In the genomic region with DNA sequence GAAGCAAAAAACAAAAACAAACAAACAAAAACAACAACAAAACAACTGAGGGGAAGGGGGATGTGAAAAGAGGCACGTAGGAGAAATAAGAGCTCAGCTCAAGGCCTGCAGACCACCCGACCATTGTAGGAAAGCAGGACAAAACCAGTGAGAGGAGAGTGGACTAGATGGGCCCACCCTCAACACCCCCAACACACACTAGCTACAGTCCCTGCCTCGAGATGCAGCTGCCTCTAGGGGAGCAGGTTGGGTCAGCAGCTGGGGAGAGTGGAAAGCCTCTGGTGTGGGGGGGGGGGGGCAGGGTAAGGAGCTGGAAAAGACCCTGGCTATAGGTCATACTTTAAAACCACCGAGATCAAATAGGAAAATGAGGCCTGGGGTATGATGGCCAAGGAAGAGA, we compare ENCODE assay signal across 10 mouse cellular contexts. TPM values are rescaled to one million over a fixed set of nuclear protein-coding genes. Genes with fewer than 3 reads are reported as not detected.
DNase-seq lines count a peak whose midpoint lies in the region; ATAC-seq and TF ChIP-seq lines count a peak whose summit lies in the region.
"Had no signal": no experiment of that assay in that cellular context is flagged by ENCODE, and none has a peak within 500 bp of the region (broad histone marks: within the 10 kb centered on the region; RNA-seq: fewer than 3 reads in every experiment).

No protein-coding gene starts in this region.

- no peak overlapping the region for H3K4me2 ChIP-seq in lung, postnatal 0 days (replicated peaks; ENCODE audit: low read depth, low read length)
- peak overlapping the region; percentile 90 for H3K4me2 ChIP-seq in midbrain, embryonic 13.5 days (replicated peaks)

- H3K4me3 ChIP-seq in lung, postnatal 0 days (ENCODE audit: low read depth, low read length): no peak overlapping the region
- H3K4me3 ChIP-seq in midbrain, embryonic 13.5 days (replicated peaks): peak overlapping the region; percentile 85

- H3K9ac ChIP-seq in lung, postnatal 0 days (replicated peaks; ENCODE audit: low read depth): no peak overlapping the region
- peak overlapping the region; percentile 98 for H3K9ac ChIP-seq in midbrain, embryonic 13.5 days (replicated peaks)

- H3K36me3 ChIP-seq in lung, postnatal 0 days (ENCODE audit: insufficient read depth, low read length): no peaks in the 10 kb centered on the region
- H3K36me3 ChIP-seq in midbrain, embryonic 13.5 days: no peaks in the 10 kb centered on the region

- no peaks in the 10 kb centered on the region for H3K27me3 ChIP-seq in lung, postnatal 0 days (replicated peaks; ENCODE audit: insufficient read depth, low read length)
- H3K27me3 ChIP-seq in midbrain, embryonic 13.5 days: no peaks in the 10 kb centered on the region

- H3K9me3 ChIP-seq in lung, postnatal 0 days (ENCODE audit: low read length): no peaks in the 10 kb centered on the region
- H3K9me3 ChIP-seq in midbrain, embryonic 13.5 days: no peaks in the 10 kb centered on the region

- TF ChIP-seq EP300 in lung, postnatal 0 days (IDR thresholded peaks at IDR 0.05): no peak

- TF ChIP-seq CTCF in lung, postnatal 0 days (IDR thresholded peaks at IDR 0.05): no peak

- peak; percentile 41 for DNase-seq in embryo, embryonic 10.5 days (ENCODE audit: low spot score)
- no peak for DNase-seq in embryo, embryonic 10 days (ENCODE audit: low spot score)
- no peak for DNase-seq in lung, postnatal 0 days (ENCODE audit: low spot score)
- DNase-seq in lung, postnatal 25 days (ENCODE audit: low spot score): no peak
- no peak for DNase-seq in adrenal gland, postnatal 4 days (ENCODE audit: low spot score in 2 of 2)
- no peak for DNase-seq in cerebellum, adult 8-10 months
- DNase-seq: thymus, postnatal 4 days had no signal

- ATAC-seq in lung, postnatal 0 days: no peak
- no peak for ATAC-seq in midbrain, embryonic 13.5 days
- no peak for ATAC-seq in CD4-positive, CD25-positive, alpha-beta regulatory T cell, adult 4 months

- WGBS in lung, postnatal 0 days: 18% methylated on average over 4 of the region's 4 CpGs
- 1% methylated on average over 4 of the region's 4 CpGs for WGBS in midbrain, embryonic 13.5 days

- H3K4me1 ChIP-seq in lung, postnatal 0 days (ENCODE audit: insufficient read depth, low read depth, low read length): peaks cover 23% of the 10 kb centered on the region; the same call in 1 of the 2 replicates
- H3K4me1 ChIP-seq in midbrain, embryonic 13.5 days (replicated peaks): peaks cover 62% of the 10 kb centered on the region

- H3K27ac ChIP-seq in lung, postnatal 0 days (ENCODE audit: low read length): peak overlapping the region; percentile 96
- H3K27ac ChIP-seq in midbrain, embryonic 13.5 days: peak overlapping the region; percentile 99

RNA-seq across cellular contexts. Expression of a gene that starts 1.8 kb away (rescaled TPM):
- 64.2 and 79.3 TPM in 2 replicates for polyA plus RNA-seq in lung, postnatal 0 days (2015; fragmentation: Nextera tagmentation; extraction: Ambion mirVana)
- 163 and 187 TPM in 2 replicates for polyA plus RNA-seq in midbrain, embryonic 13.5 days (2015; fragmentation: Nextera tagmentation; extraction: Ambion mirVana)
- 10 to 100 TPM; 55.9 to 65.9 TPM for total RNA-seq in adrenal gland, postnatal 4 days (2021)
- polyA plus RNA-seq in CD4-positive, CD25-positive, alpha-beta regulatory T cell, adult 4 months (2017; shearing (Covaris generic)): under 1 TPM; 0.65 TPM

RNA-seq across cellular contexts. Expression of a gene that starts 29.1 kb away (rescaled TPM):
- 19.2 and 21.4 TPM in 2 replicates for polyA plus RNA-seq in lung, postnatal 0 days (2015; fragmentation: Nextera tagmentation; extraction: Ambion mirVana)
- 31.5 and 32.0 TPM in 2 replicates for polyA plus RNA-seq in midbrain, embryonic 13.5 days (2015; fragmentation: Nextera tagmentation; extraction: Ambion mirVana)
- 10 to 100 TPM; 30.1 to 31.4 TPM for total RNA-seq in adrenal gland, postnatal 4 days (2021)
- 10 to 100 TPM; 28.3 to 37.7 TPM for polyA plus RNA-seq in CD4-positive, CD25-positive, alpha-beta regulatory T cell, adult 4 months (2017; shearing (Covaris generic))

RNA-seq across cellular contexts. Expression of a gene that starts 35.2 kb away (rescaled TPM):
- polyA plus RNA-seq in lung, postnatal 0 days (2015; fragmentation: Nextera tagmentation; extraction: Ambion mirVana): 11.4 and 15.2 TPM in 2 replicates
- 13.0 and 15.1 TPM in 2 replicates for polyA plus RNA-seq in midbrain, embryonic 13.5 days (2015; fragmentation: Nextera tagmentation; extraction: Ambion mirVana)
- total RNA-seq in adrenal gland, postnatal 4 days (2021): 10 to 100 TPM; 57.7 to 61.0 TPM
- 10 to 100 TPM; 11.1 to 15.2 TPM for polyA plus RNA-seq in CD4-positive, CD25-positive, alpha-beta regulatory T cell, adult 4 months (2017; shearing (Covaris generic))

RNA-seq across cellular contexts. Expression of a gene that starts 59.1 kb away (rescaled TPM):
- polyA plus RNA-seq in lung, postnatal 0 days (2015; fragmentation: Nextera tagmentation; extraction: Ambion mirVana): 1.1 and 1.7 TPM in 2 replicates
- not detected in 2 replicates for polyA plus RNA-seq in midbrain, embryonic 13.5 days (2015; fragmentation: Nextera tagmentation; extraction: Ambion mirVana)
- under 1 TPM in 1 of 2 experiments, not detected in 1; 0.11 TPM for total RNA-seq in adrenal gland, postnatal 4 days (2021)
- under 1 TPM; 0.16 to 0.46 TPM for polyA plus RNA-seq in CD4-positive, CD25-positive, alpha-beta regulatory T cell, adult 4 months (2017; shearing (Covaris generic))
- total RNA-seq: layer of hippocampus, postnatal 25 days had no signal

Comparison
In these comparisons a context has a peak if more than half of its experiments do, and no peak if none do; other contexts are left out.
1. RNA of a gene that starts 1.8 kb away (polyA plus RNA-seq): 163 to 187 TPM in midbrain, embryonic 13.5 days and 64.2 to 79.3 TPM in lung, postnatal 0 days; 0.65 TPM in CD4-positive, CD25-positive, alpha-beta regulatory T cell, adult 4 months; every median in the first group is over 10 times any median in the second.